Mouse (Mus musculus) embryo, embryonic 11.5 days (tissue): Measurements from ENCODE around the gene Asb18.

Source experiments
- DNase-seq: peaks from one replicate; pipeline ENCODE4 v3.0.0-alpha.2; 2012; ENCODE audit warnings: low read depth, low spot score

The Asb18 gene

GRCm38 (mm10) chr1:90014446-90014845 lies at the start of gene Asb18:
Asb18 (minus strand) TSS chr1:90014666.
- DNase-seq = no peak

GRCm38 (mm10) chr1:90060599-90060998 lies 46.1 kb upstream of the Asb18 start:
- peak; percentile 41 for DNase-seq

GRCm38 (mm10) chr1:90060054-90060453 lies 45.6 kb upstream of the Asb18 start:
- no peak for DNase-seq

- DNase-seq = no peak
Observed at GRCm38 (mm10) chr1:90054991-90055390, 40.5 kb upstream of the Asb18 start.

GRCm38 (mm10) chr1:90051347-90051746 lies 36.9 kb upstream of the Asb18 start:
- peak; percentile 46 for DNase-seq

- DNase-seq = no peak
Observed at GRCm38 (mm10) chr1:90050046-90050739, 35.7 kb upstream of the Asb18 start.

- no peak for DNase-seq
Observed at GRCm38 (mm10) chr1:90028305-90028704, 13.8 kb upstream of the Asb18 start.

- no peak for DNase-seq
Observed at GRCm38 (mm10) chr1:90026945-90027344, 12.5 kb upstream of the Asb18 start.

- no peak for DNase-seq
Observed at GRCm38 (mm10) chr1:90020336-90020735, 5.9 kb upstream of the Asb18 start.

GRCm38 (mm10) chr1:90018071-90018470 lies 3.6 kb upstream of the Asb18 start:
- DNase-seq = no peak

GRCm38 (mm10) chr1:90013273-90013672 lies 1.2 kb downstream of the Asb18 start:
- DNase-seq = no peak

GRCm38 (mm10) chr1:90012850-90013249 lies 1.6 kb downstream of the Asb18 start:
- no peak for DNase-seq

- DNase-seq = no peak
Observed at GRCm38 (mm10) chr1:90012168-90012567, 2.3 kb downstream of the Asb18 start.

- DNase-seq = no peak
Observed at GRCm38 (mm10) chr1:90010077-90010476, 4.4 kb downstream of the Asb18 start.

- no peak for DNase-seq
Observed at GRCm38 (mm10) chr1:90009188-90009587, 5.3 kb downstream of the Asb18 start.

GRCm38 (mm10) chr1:90006666-90007065 lies 7.8 kb downstream of the Asb18 start:
- no peak for DNase-seq

GRCm38 (mm10) chr1:90000981-90001380 lies 13.5 kb downstream of the Asb18 start:
- no peak for DNase-seq

- DNase-seq = no peak
Observed at GRCm38 (mm10) chr1:89999858-90000257, 14.6 kb downstream of the Asb18 start.

GRCm38 (mm10) chr1:89998696-89999095 lies 15.8 kb downstream of the Asb18 start:
- no peak for DNase-seq

- DNase-seq = no peak
Observed at GRCm38 (mm10) chr1:89998076-89998475, 16.4 kb downstream of the Asb18 start.

- no peak for DNase-seq
Observed at GRCm38 (mm10) chr1:89992256-89992655, 22.2 kb downstream of the Asb18 start.

GRCm38 (mm10) chr1:89977261-89977660 lies 37.2 kb downstream of the Asb18 start:
- no peak for DNase-seq

- DNase-seq = no peak
Observed at GRCm38 (mm10) chr1:89976411-89976810, 38.1 kb downstream of the Asb18 start.

GRCm38 (mm10) chr1:89974541-89974940 lies 39.9 kb downstream of the Asb18 start:
- no peak for DNase-seq
